Mouse (Mus musculus): ENCODE measurements around the gene Hist1h1t. TPM values are rescaled to one million over a fixed set of nuclear protein-coding genes. Genes with fewer than 3 reads are reported as not detected.
A peak's percentile ranks its signal among the peaks of the same experiment; 100 is the strongest.
"Not testable (repeated sequence)": the region's sequence is repeated elsewhere in the genome, so short reads cannot be mapped to it uniquely, and the experiment has no call there.

Gene Hist1h1t
- polyA plus RNA-seq, 1 experiment = not detected

GRCm38 (mm10) chr13:23696061-23696474, 454 bp downstream of the Hist1h1t start:
- DNase-seq = no peak
- Histone ChIP-seq H3K27me3 (ENCODE audit: control insufficient read depth, insufficient read depth, low read length) (no peaks in the 10 kb centered on the region), H3K27ac (ENCODE audit: insufficient read depth, low read length) (no peak overlapping the region), H3K4me3 (replicated peaks; ENCODE audit: insufficient read depth, low read depth, low read length) (no peak overlapping the region), H3K4me1 (ENCODE audit: control insufficient read depth, insufficient read depth, low read length) (no peaks in the 10 kb centered on the region)
- 58% methylated on average over 15 of the region's 15 CpGs for WGBS
- TF ChIP-seq CTCF (IDR thresholded peaks at IDR 0.05; ENCODE audit: borderline replicate concordance, insufficient read depth, low read depth, low read length) (no peak), POLR2A (IDR thresholded peaks at IDR 0.05; ENCODE audit: borderline replicate concordance, insufficient read depth, low read length) (no peak)

GRCm38 (mm10) chr13:23697491-23698299, 2.1 kb downstream of the Hist1h1t start:
- Histone ChIP-seq H3K4me3 (replicated peaks; ENCODE audit: insufficient read depth, low read depth, low read length) (peak overlapping the region; percentile 37), H3K4me1 (ENCODE audit: control insufficient read depth, insufficient read depth, low read length) (no peaks in the 10 kb centered on the region), H3K27me3 (ENCODE audit: control insufficient read depth, insufficient read depth, low read length) (no peaks in the 10 kb centered on the region), H3K27ac (ENCODE audit: insufficient read depth, low read length) (peak overlapping the region; percentile 10; the same call in 1 of the 2 replicates)
- TF ChIP-seq POLR2A (IDR thresholded peaks at IDR 0.05; ENCODE audit: borderline replicate concordance, insufficient read depth, low read length) (no peak), CTCF (IDR thresholded peaks at IDR 0.05; ENCODE audit: borderline replicate concordance, insufficient read depth, low read depth, low read length) (peak; percentile 34; the same call in 1 of the 2 replicates)
- DNase-seq = peak; percentile 21 to 29
- under 1% methylated on average over 25 of the region's 32 CpGs for WGBS

GRCm38 (mm10) chr13:23698300-23698693, 2.7 kb downstream of the Hist1h1t start, which contains the start of gene Hist1h4c:
Gene Hist1h4c (minus strand): TSS chr13:23698454.
- Histone ChIP-seq H3K27me3 (ENCODE audit: control insufficient read depth, insufficient read depth, low read length) (no peaks in the 10 kb centered on the region), H3K27ac (ENCODE audit: insufficient read depth, low read length) (peak within 1 kb of the TSS; percentile 10; the same call in 1 of the 2 replicates), H3K4me1 (ENCODE audit: control insufficient read depth, insufficient read depth, low read length) (no peaks in the 10 kb centered on the region), H3K4me3 (replicated peaks; ENCODE audit: insufficient read depth, low read depth, low read length) (peak within 1 kb of the TSS; percentile 37)
- TF ChIP-seq POLR2A (IDR thresholded peaks at IDR 0.05; ENCODE audit: borderline replicate concordance, insufficient read depth, low read length) (peak; percentile 100), CTCF (IDR thresholded peaks at IDR 0.05; ENCODE audit: borderline replicate concordance, insufficient read depth, low read depth, low read length) (no peak; the same call in 1 of the 2 replicates)
- DNase-seq = peak; percentile 99 to 100
- 1% methylated on average over 22 of the region's 22 CpGs for WGBS

- Histone ChIP-seq H3K27me3 (ENCODE audit: control insufficient read depth, insufficient read depth, low read length) (no peaks in the 10 kb centered on the region), H3K4me3 (replicated peaks; ENCODE audit: insufficient read depth, low read depth, low read length) (no peak overlapping the region), H3K4me1 (ENCODE audit: control insufficient read depth, insufficient read depth, low read length) (no peaks in the 10 kb centered on the region), H3K27ac (ENCODE audit: insufficient read depth, low read length) (no peak overlapping the region)
- 66% methylated on average over 6 of the region's 6 CpGs for WGBS
- TF ChIP-seq POLR2A (IDR thresholded peaks at IDR 0.05; ENCODE audit: borderline replicate concordance, insufficient read depth, low read length) = no peak
- TF ChIP-seq CTCF (IDR thresholded peaks at IDR 0.05; ENCODE audit: borderline replicate concordance, insufficient read depth, low read depth, low read length) = no peak
- no peak for DNase-seq
These were observed 3.4 kb downstream of the Hist1h1t start for GRCm38 (mm10) chr13:23698996-23699395.

GRCm38 (mm10) chr13:23699767-23700166, 4.2 kb downstream of the Hist1h1t start:
- H3K4me3 ChIP-seq (replicated peaks; ENCODE audit: insufficient read depth, low read depth, low read length) = no peak overlapping the region

GRCm38 (mm10) chr13:23700786-23701520, 5.3 kb downstream of the Hist1h1t start:
- WGBS = 26% methylated on average over 8 of the region's 8 CpGs
- Histone ChIP-seq H3K27me3 (ENCODE audit: control insufficient read depth, insufficient read depth, low read length) (no peaks in the 10 kb centered on the region), H3K4me1 (ENCODE audit: control insufficient read depth, insufficient read depth, low read length) (no peaks in the 10 kb centered on the region), H3K27ac (ENCODE audit: insufficient read depth, low read length) (no peak overlapping the region), H3K4me3 (replicated peaks; ENCODE audit: insufficient read depth, low read depth, low read length) (no peak overlapping the region)
- TF ChIP-seq CTCF (IDR thresholded peaks at IDR 0.05; ENCODE audit: borderline replicate concordance, insufficient read depth, low read depth, low read length) (peak; percentile 73), POLR2A (IDR thresholded peaks at IDR 0.05; ENCODE audit: borderline replicate concordance, insufficient read depth, low read length) (no peak)
- DNase-seq = peak; percentile 67

More at GRCm38 (mm10) chr13:23699767-23700166, 4.2 kb downstream of the Hist1h1t start:
- DNase-seq = no peak
- H3K4me1 ChIP-seq (ENCODE audit: control insufficient read depth, insufficient read depth, low read length) = no peaks in the 10 kb centered on the region
- no peaks in the 10 kb centered on the region for H3K27me3 ChIP-seq (ENCODE audit: control insufficient read depth, insufficient read depth, low read length)
- no peak for TF ChIP-seq CTCF (IDR thresholded peaks at IDR 0.05; ENCODE audit: borderline replicate concordance, insufficient read depth, low read depth, low read length)
- TF ChIP-seq POLR2A (IDR thresholded peaks at IDR 0.05; ENCODE audit: borderline replicate concordance, insufficient read depth, low read length) = no peak
- no peak overlapping the region for H3K27ac ChIP-seq (ENCODE audit: insufficient read depth, low read length)
- 66% methylated on average over 3 of the region's 3 CpGs for WGBS

- Histone ChIP-seq H3K27me3 (ENCODE audit: control insufficient read depth, insufficient read depth, low read length) (no peaks in the 10 kb centered on the region), H3K4me1 (ENCODE audit: control insufficient read depth, insufficient read depth, low read length) (no peaks in the 10 kb centered on the region), H3K27ac (ENCODE audit: insufficient read depth, low read length) (no peak overlapping the region), H3K4me3 (replicated peaks; ENCODE audit: insufficient read depth, low read depth, low read length) (no peak overlapping the region)
- TF ChIP-seq CTCF (IDR thresholded peaks at IDR 0.05; ENCODE audit: borderline replicate concordance, insufficient read depth, low read depth, low read length) = no peak
- TF ChIP-seq POLR2A (IDR thresholded peaks at IDR 0.05; ENCODE audit: borderline replicate concordance, insufficient read depth, low read length) = no peak
- WGBS = 77% methylated on average over 4 of the region's 4 CpGs
- DNase-seq = no peak
These were observed 6.6 kb downstream of the Hist1h1t start for GRCm38 (mm10) chr13:23702220-23702619.

GRCm38 (mm10) chr13:23702801-23703200, 7.2 kb downstream of the Hist1h1t start:
- not testable (repeated sequence) for H3K27ac ChIP-seq (ENCODE audit: insufficient read depth, low read length); H3K27me3 ChIP-seq (ENCODE audit: control insufficient read depth, insufficient read depth, low read length); H3K4me1 ChIP-seq (ENCODE audit: control insufficient read depth, insufficient read depth, low read length); H3K4me3 ChIP-seq (replicated peaks; ENCODE audit: insufficient read depth, low read depth, low read length); DNase-seq
- WGBS = 88% methylated on average over 2 of the region's 2 CpGs
